Mouse (Mus musculus): Measurements from ENCODE around the gene Rassf2. TPM values are rescaled to one million over a fixed set of nuclear protein-coding genes. Genes with fewer than 3 reads are reported as not detected.

Rassf2 gene
- polyA plus RNA-seq, 1 experiment from 2014 or later: 5.5 TPM

DNA sequence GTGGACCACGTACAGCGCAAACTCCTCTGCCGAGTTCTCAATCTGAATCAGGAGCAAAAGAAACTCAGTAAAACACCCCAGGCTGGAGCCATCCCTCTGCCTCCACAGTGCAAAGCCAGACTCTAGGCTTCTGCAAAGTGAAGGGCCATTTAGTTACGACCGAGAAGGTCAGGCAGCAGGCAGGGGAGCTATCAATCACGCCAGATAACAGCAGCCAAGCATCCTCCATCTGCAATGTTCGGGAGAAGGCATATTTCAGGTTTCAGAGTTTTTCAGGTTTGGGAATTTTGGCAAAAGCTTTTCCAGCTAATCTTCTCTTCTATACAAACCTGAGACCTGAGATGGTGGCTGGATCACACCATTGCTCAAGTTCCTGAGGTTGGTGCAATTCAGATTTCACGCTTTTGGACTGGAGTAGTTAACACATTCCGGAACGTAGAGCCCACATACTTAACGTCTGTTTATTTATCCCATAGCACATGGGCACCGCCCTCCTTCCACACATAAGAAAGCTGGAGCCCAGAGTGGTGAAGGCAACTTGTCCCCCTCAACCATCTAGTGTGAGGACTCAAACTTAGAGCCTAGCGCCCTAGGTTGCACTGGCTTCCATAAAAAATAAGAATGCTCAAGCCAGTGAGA, 28.2 kb downstream of the Rassf2 start:
- ATAC-seq (ENCODE audit: extremely low read depth, insufficient number of reproducible peaks, low FRiP score, low TSS enrichment): no peak
- no peaks in the 10 kb centered on the region for H3K9me3 ChIP-seq
- WGBS: 56% methylated on average over 13 of the region's 13 CpGs

GRCm38 (mm10) chr2:131997356-131997755, 32.7 kb downstream of the Rassf2 start:
- H3K4me3 ChIP-seq: no peak overlapping the region
- no peak overlapping the region for H3K4me2 ChIP-seq
- H3K9me3 ChIP-seq: no peaks in the 10 kb centered on the region
- no peak overlapping the region for H3K27ac ChIP-seq (replicated peaks)
- 0 out of 2 replicates have a peak, but pooled peaks cover 5% of the 10 kb centered on the region for H3K36me3 ChIP-seq
- no peak overlapping the region for H3K9ac ChIP-seq
- WGBS: 32% methylated on average over 5 of the region's 5 CpGs
- ATAC-seq (ENCODE audit: extremely low read depth, insufficient number of reproducible peaks, low FRiP score, low TSS enrichment): no peak
- H3K4me1 ChIP-seq: peaks cover 32% of the 10 kb centered on the region
- no peaks in the 10 kb centered on the region for H3K27me3 ChIP-seq (replicated peaks)

More for the DNA sequence above, 28.2 kb downstream of the Rassf2 start:
- no peaks in the 10 kb centered on the region for H3K27me3 ChIP-seq (replicated peaks)
- peaks cover 23% of the 10 kb centered on the region for H3K4me1 ChIP-seq
- H3K9ac ChIP-seq: no peak overlapping the region
- no peak overlapping the region for H3K4me2 ChIP-seq
- H3K4me3 ChIP-seq: no peak overlapping the region
- peaks cover 9% of the 10 kb centered on the region; the same call in 1 of the 2 replicates for H3K36me3 ChIP-seq
- H3K27ac ChIP-seq (replicated peaks): no peak overlapping the region

- no peak overlapping the region for H3K4me2 ChIP-seq
- 64% methylated on average over 7 of the region's 7 CpGs for WGBS
- no peaks in the 10 kb centered on the region for H3K9me3 ChIP-seq
- no peak overlapping the region for H3K27ac ChIP-seq (replicated peaks)
- H3K4me3 ChIP-seq: no peak overlapping the region
- no peaks in the 10 kb centered on the region for H3K27me3 ChIP-seq (replicated peaks)
- 0 out of 2 replicates have a peak, but pooled peaks cover 5% of the 10 kb centered on the region for H3K36me3 ChIP-seq
- no peak for ATAC-seq (ENCODE audit: extremely low read depth, insufficient number of reproducible peaks, low FRiP score, low TSS enrichment)
- H3K4me1 ChIP-seq: peaks cover 41% of the 10 kb centered on the region
- H3K9ac ChIP-seq: no peak overlapping the region
These were observed 33.7 kb downstream of the Rassf2 start for GRCm38 (mm10) chr2:131996369-131996768.

DNA sequence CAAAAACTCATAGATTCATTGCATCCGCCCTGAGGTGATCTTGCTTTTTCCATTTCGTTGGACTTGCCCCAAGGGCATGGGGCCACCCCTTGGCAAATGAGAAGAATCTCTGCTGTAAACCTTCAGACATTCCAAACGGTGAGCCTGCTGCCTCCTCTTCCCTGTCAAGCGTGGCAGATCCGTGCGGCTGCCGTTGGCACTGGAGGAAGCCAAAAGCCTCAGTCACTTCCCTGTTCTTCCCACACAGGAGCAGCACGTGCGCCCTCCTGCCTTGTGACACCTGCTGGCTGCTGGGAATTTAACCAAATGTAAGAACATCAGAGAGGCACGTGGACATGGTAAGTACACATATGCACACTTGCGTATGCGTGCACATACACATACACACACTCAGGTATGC, 34.3 kb downstream of the Rassf2 start:
- H3K36me3 ChIP-seq: 0 out of 2 replicates have a peak, but pooled peaks cover 5% of the 10 kb centered on the region
- H3K4me3 ChIP-seq: no peak overlapping the region
- no peaks in the 10 kb centered on the region for H3K27me3 ChIP-seq (replicated peaks)
- H3K4me2 ChIP-seq: no peak overlapping the region
- peaks cover 44% of the 10 kb centered on the region for H3K4me1 ChIP-seq
- no peaks in the 10 kb centered on the region for H3K9me3 ChIP-seq
- no peak for ATAC-seq (ENCODE audit: extremely low read depth, insufficient number of reproducible peaks, low FRiP score, low TSS enrichment)
- WGBS: 85% methylated on average over 12 of the region's 12 CpGs
- no peak overlapping the region for H3K27ac ChIP-seq (replicated peaks)
- no peak overlapping the region for H3K9ac ChIP-seq

GRCm38 (mm10) chr2:131994971-131995370, 35.1 kb downstream of the Rassf2 start:
- 0 out of 2 replicates have a peak, but pooled peaks cover 5% of the 10 kb centered on the region for H3K36me3 ChIP-seq
- WGBS: 86% methylated on average over 6 of the region's 6 CpGs
- no peak overlapping the region for H3K27ac ChIP-seq (replicated peaks)
- H3K9ac ChIP-seq: no peak overlapping the region
- peaks cover 44% of the 10 kb centered on the region for H3K4me1 ChIP-seq
- no peak for ATAC-seq (ENCODE audit: extremely low read depth, insufficient number of reproducible peaks, low FRiP score, low TSS enrichment)
- no peaks in the 10 kb centered on the region for H3K9me3 ChIP-seq
- no peak overlapping the region for H3K4me2 ChIP-seq
- no peaks in the 10 kb centered on the region for H3K27me3 ChIP-seq (replicated peaks)
- no peak overlapping the region for H3K4me3 ChIP-seq

DNA sequence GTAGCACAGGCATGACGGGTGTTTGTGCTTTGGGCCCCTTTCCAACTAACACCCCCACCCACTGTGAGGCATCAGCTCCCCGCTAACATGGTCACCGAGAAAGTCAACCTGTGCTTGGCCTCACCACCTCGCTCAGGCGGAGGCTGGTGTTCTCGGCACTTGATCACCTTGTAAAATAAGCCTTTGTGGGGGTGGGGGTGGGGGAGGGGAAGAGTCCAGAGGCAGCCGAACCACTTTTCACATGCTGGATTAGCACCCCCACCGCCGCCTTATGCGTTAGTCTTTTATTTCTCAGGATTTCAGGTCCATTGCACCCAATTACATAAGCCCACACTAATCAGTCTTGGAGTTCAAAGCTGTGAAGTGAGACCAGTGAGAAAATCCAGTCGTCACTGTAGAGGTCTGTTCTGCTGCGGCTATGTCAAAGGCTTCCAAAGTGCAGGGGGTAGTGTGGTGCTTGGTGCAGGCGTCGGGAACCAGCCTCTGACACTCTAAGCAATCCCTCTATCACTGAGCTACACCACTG, 36.4 kb downstream of the Rassf2 start:
- Histone ChIP-seq H3K27me3 (replicated peaks) (no peaks in the 10 kb centered on the region), H3K4me2 (peak overlapping the region; percentile 44), H3K4me3 (no peak overlapping the region), H3K4me1 (peaks cover 44% of the 10 kb centered on the region), H3K9me3 (no peaks in the 10 kb centered on the region), H3K36me3 (0 out of 2 replicates have a peak, but pooled peaks cover 5% of the 10 kb centered on the region), H3K27ac (replicated peaks) (no peak overlapping the region), H3K9ac (peak overlapping the region; percentile 19; the same call in 1 of the 2 replicates)
- ATAC-seq (ENCODE audit: extremely low read depth, insufficient number of reproducible peaks, low FRiP score, low TSS enrichment): no peak
- 33% methylated on average over 14 of the region's 14 CpGs for WGBS

GRCm38 (mm10) chr2:131993151-131993550, 36.9 kb downstream of the Rassf2 start:
- no peak overlapping the region for H3K4me3 ChIP-seq
- peaks cover 44% of the 10 kb centered on the region for H3K4me1 ChIP-seq
- peak overlapping the region; percentile 44 for H3K4me2 ChIP-seq
- H3K9ac ChIP-seq: peak overlapping the region; percentile 19; the same call in 1 of the 2 replicates
- ATAC-seq (ENCODE audit: extremely low read depth, insufficient number of reproducible peaks, low FRiP score, low TSS enrichment): no peak
- no peaks in the 10 kb centered on the region for H3K27me3 ChIP-seq (replicated peaks)
- WGBS: 64% methylated on average over 4 of the region's 4 CpGs
- 0 out of 2 replicates have a peak, but pooled peaks cover 3% of the 10 kb centered on the region for H3K36me3 ChIP-seq
- no peaks in the 10 kb centered on the region for H3K9me3 ChIP-seq
- no peak overlapping the region for H3K27ac ChIP-seq (replicated peaks)

- Histone ChIP-seq H3K9ac (no peak overlapping the region), H3K27ac (replicated peaks) (no peak overlapping the region), H3K27me3 (replicated peaks) (no peaks in the 10 kb centered on the region), H3K4me3 (no peak overlapping the region), H3K4me1 (peaks cover 42% of the 10 kb centered on the region), H3K9me3 (no peaks in the 10 kb centered on the region), H3K4me2 (no peak overlapping the region), H3K36me3 (no peaks in the 10 kb centered on the region)
- ATAC-seq (ENCODE audit: extremely low read depth, insufficient number of reproducible peaks, low FRiP score, low TSS enrichment): no peak
- 75% methylated on average over 2 of the region's 2 CpGs for WGBS
These were observed 37.6 kb downstream of the Rassf2 start for GRCm38 (mm10) chr2:131992487-131992886.

DNA sequence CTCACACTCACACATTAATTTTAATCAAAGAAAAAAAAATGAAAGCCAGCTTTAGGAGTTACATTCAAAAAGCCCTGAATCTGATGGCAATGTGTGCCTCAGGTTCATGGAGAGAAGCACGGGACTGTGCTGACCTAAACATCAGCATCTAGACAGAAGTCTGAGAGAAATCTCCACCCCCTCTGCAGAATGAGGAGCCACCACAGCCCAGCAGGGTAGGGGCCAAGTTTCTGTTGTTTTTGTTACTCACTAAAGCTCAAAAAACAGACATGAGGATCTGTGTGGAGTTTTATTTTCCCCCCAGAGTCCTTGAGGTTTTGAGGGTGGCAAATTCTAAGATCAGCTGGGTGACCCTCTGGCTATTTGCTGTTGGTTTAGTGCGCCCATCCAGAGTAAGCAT, 41.5 kb downstream of the Rassf2 start:
- ATAC-seq (ENCODE audit: extremely low read depth, insufficient number of reproducible peaks, low FRiP score, low TSS enrichment): no peak
- H3K4me3 ChIP-seq: no peak overlapping the region
- peaks cover 25% of the 10 kb centered on the region for H3K4me1 ChIP-seq
- H3K36me3 ChIP-seq: no peaks in the 10 kb centered on the region
- H3K27ac ChIP-seq (replicated peaks): no peak overlapping the region
- WGBS: 65% methylated on average over 2 of the region's 2 CpGs
- H3K27me3 ChIP-seq (replicated peaks): no peaks in the 10 kb centered on the region
- H3K4me2 ChIP-seq: no peak overlapping the region
- no peak overlapping the region for H3K9ac ChIP-seq
- H3K9me3 ChIP-seq: no peaks in the 10 kb centered on the region

- H3K27ac ChIP-seq (replicated peaks): no peak overlapping the region
- peaks cover 19% of the 10 kb centered on the region for H3K4me1 ChIP-seq
- no peak overlapping the region for H3K9ac ChIP-seq
- WGBS: 51% methylated on average over 3 of the region's 3 CpGs
- no peak for ATAC-seq (ENCODE audit: extremely low read depth, insufficient number of reproducible peaks, low FRiP score, low TSS enrichment)
- no peaks in the 10 kb centered on the region for H3K27me3 ChIP-seq (replicated peaks)
- no peak overlapping the region for H3K4me3 ChIP-seq
- no peaks in the 10 kb centered on the region for H3K9me3 ChIP-seq
- H3K36me3 ChIP-seq: no peaks in the 10 kb centered on the region
- H3K4me2 ChIP-seq: no peak overlapping the region
These were observed 42.1 kb downstream of the Rassf2 start for GRCm38 (mm10) chr2:131987950-131988349.

- H3K9me3 ChIP-seq: peaks cover 6% of the 10 kb centered on the region
- no peak overlapping the region for H3K27ac ChIP-seq (replicated peaks)
- no peak for ATAC-seq (ENCODE audit: extremely low read depth, insufficient number of reproducible peaks, low FRiP score, low TSS enrichment)
- no peak overlapping the region for H3K4me3 ChIP-seq
- H3K4me1 ChIP-seq: peaks cover 22% of the 10 kb centered on the region
- no peak overlapping the region for H3K9ac ChIP-seq
- no peak overlapping the region for H3K4me2 ChIP-seq
- 18% methylated on average over 6 of the region's 6 CpGs for WGBS
- no peaks in the 10 kb centered on the region for H3K36me3 ChIP-seq
- H3K27me3 ChIP-seq (replicated peaks): no peaks in the 10 kb centered on the region
These were observed 47.4 kb downstream of the Rassf2 start for GRCm38 (mm10) chr2:131982546-131983196.
